Mouse (Mus musculus) myocyte (in vitro differentiated cells): ENCODE results near the gene Cbarp.

Experiments
- CEBPB ChIP-seq: IDR thresholded peaks from 2 replicates; pipeline ENCODE4 v1.6.1; 2011; ENCODE audit warnings: mild to moderate bottlenecking, moderate library complexity; ENCODE audit not compliant: poor library complexity, insufficient read depth, severe bottlenecking
- E2F4 ChIP-seq: IDR thresholded peaks from one replicate; pipeline ENCODE4 v1.6.1; 2011; ENCODE audit warnings: mild to moderate bottlenecking, control low read depth, moderate library complexity; ENCODE audit not compliant: insufficient read depth
- MYOD1 ChIP-seq, 3 experiments: IDR thresholded peaks; one replicate each; pipeline ENCODE4 v1.6.1; 2011; ENCODE audit warnings: control low read depth in 2 of 3, low read depth in 2 of 3, mild to moderate bottlenecking in 2 of 3, moderate library complexity in 1 of 3; ENCODE audit not compliant: insufficient read length in 2 of 3, control insufficient read depth in 1 of 3
- POLR2A ChIP-seq: IDR thresholded peaks from one replicate; pipeline ENCODE4 v1.6.1; 2011; ENCODE audit warnings: low read depth, mild to moderate bottlenecking, control low read depth, moderate library complexity; ENCODE audit not compliant: insufficient read length
- POLR2AphosphoS2 ChIP-seq: IDR thresholded peaks from one replicate; pipeline ENCODE4 v1.6.1; 2011; ENCODE audit warnings: low read depth, control low read depth; ENCODE audit not compliant: insufficient read length
- TCF12 ChIP-seq: IDR thresholded peaks from one replicate; pipeline ENCODE4 v1.6.1; 2011; ENCODE audit warnings: mild to moderate bottlenecking, control low read depth; ENCODE audit not compliant: poor library complexity, insufficient read depth, severe bottlenecking

DNA sequence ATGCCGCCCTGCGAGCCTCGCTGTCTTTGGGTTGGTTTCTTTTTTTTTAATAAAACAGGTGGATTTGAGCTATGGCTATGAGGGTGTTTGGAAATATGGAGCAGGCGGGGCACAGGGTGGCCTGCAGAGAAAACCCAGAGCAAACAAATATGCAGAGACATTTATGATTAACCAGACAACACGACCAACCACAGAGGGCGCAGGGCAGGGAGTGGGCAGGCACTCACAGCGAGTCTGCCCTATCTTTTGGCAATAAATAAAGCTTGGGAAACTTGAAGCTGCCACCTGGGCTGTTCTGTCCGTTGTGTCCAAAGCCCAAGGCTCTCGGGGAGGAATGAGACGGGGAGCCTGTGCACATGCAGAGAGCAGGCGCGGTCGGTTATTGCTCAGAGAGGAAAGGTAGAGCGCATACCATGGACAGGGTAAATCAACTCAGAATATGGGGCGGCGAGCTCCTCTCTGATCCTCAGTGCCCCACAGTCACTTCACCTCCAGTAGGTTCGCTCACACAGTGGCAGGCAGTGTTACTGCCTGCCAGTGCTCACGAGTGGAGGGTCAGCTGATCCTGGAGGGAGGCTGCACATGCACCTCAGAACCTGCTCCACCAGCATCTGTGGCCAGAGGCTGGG lies 10.1 kb downstream of the Cbarp start:
- TF ChIP-seq POLR2A (no peak), CEBPB (no peak), POLR2AphosphoS2 (no peak), E2F4 (no peak), TCF12 (no peak), MYOD1 (IDR thresholded peaks at IDR 0.05; ENCODE audit: control insufficient read depth in 1 of 3, insufficient read length in 2 of 3, low read depth in 2 of 3) (no peak)
